In genomic region chr16:57171161-57171560, GRCm38 (mm10) we compare ENCODE assay signal across 12 mouse cellular contexts.
"Had no signal": no experiment of that assay in that cellular context is flagged by ENCODE, and none has a peak within 500 bp of the region (broad histone marks: within the 10 kb centered on the region; RNA-seq: fewer than 3 reads in every experiment).

No protein-coding gene starts in this region.

- H3K4me2 ChIP-seq: liver, embryonic 13.5 days; midbrain, embryonic 11.5 days had no signal

- H3K4me3 ChIP-seq: left cerebral cortex, adult 2 months; liver, embryonic 13.5 days had no signal

- ATAC-seq: intestine, postnatal 0 days had no signal

- H3K9me3 ChIP-seq: liver, embryonic 13.5 days had no signal

- H3K9ac ChIP-seq: liver, embryonic 13.5 days had no signal

- DNase-seq: layer of hippocampus, postnatal 36 days; liver, embryonic 13.5 days; lung, adult 2 months; lung, postnatal 14 days; lung, postnatal 4 days; midbrain, embryonic 14.5 days; thymus, adult 18-20 months; thymus, postnatal 36 days had no signal

- H3K27ac ChIP-seq: kidney, postnatal 0 days; left cerebral cortex, adult 2 months; liver, embryonic 13.5 days had no signal

- H3K27me3 ChIP-seq: liver, embryonic 13.5 days had no signal
